Mouse (Mus musculus) cortical plate, adult 2 months (tissue): ENCODE measurements at regions not wholly inside any gene's neighbourhood (a gene's known extent, or its start where the extent isn't known, plus 50 kb on each side); places are given as distances from the start of the nearest gene placed in this dataset.
"Not testable (repeated sequence)": the region's sequence is repeated elsewhere in the genome, so short reads cannot be mapped to it uniquely, and the experiment has no call there.

Experiments used
- CTCF ChIP-seq: fragments of 200-500 bp; IDR thresholded peaks from 2 replicates; pipeline ENCODE4 v1.5.1; 2011; ENCODE audit warnings: mild to moderate bottlenecking, control low read depth, low read length; ENCODE audit not compliant: insufficient read depth; ENCODE audit errors: extremely low read depth
- POLR2A ChIP-seq: fragments of 200-500 bp; IDR thresholded peaks from 2 replicates; pipeline ENCODE4 v1.6.1; 2011; ENCODE audit warnings: mild to moderate bottlenecking, low read length, control low read depth; ENCODE audit not compliant: insufficient read depth; ENCODE audit errors: extremely low read depth

- not testable (repeated sequence) for TF ChIP-seq CTCF, POLR2A
These were observed 205.7 kb upstream of the Tmprss15 start for GRCm38 (mm10) chr16:79296621-79297020.
